Mouse (Mus musculus): ENCODE results near the gene Tmem232. TPM values are rescaled to one million over a fixed set of nuclear protein-coding genes. Genes with fewer than 3 reads are reported as not detected.

Tmem232 gene
- polyA plus RNA-seq, 1 experiment = not detected

- Histone ChIP-seq H3K4me1 (ENCODE audit: control insufficient read depth, insufficient read depth, insufficient read length, low read length) (no peaks in the 10 kb centered on the region), H3K27ac (ENCODE audit: insufficient read depth, low read depth, low read length) (no peak overlapping the region; the same call in 1 of the 2 replicates), H3K4me3 (ENCODE audit: low read depth, low read length) (no peak overlapping the region), H3K27me3 (ENCODE audit: control insufficient read depth, insufficient read depth, low read length) (no peaks in the 10 kb centered on the region), H3K36me3 (ENCODE audit: control insufficient read depth, insufficient read depth, low read length) (no peaks in the 10 kb centered on the region)
- TF ChIP-seq CTCF (IDR thresholded peaks at IDR 0.05; ENCODE audit: extremely low read depth, insufficient read length, insufficient replicate concordance, low read depth, low read length) = no peak
- no peak for TF ChIP-seq POLR2A (IDR thresholded peaks at IDR 0.05; ENCODE audit: low read depth, low read length)
- WGBS = 65% methylated on average over 4 of the region's 4 CpGs
Observed at GRCm38 (mm10) chr17:65340016-65340415, 200.6 kb downstream of the Tmem232 start.

GRCm38 (mm10) chr17:65330759-65331158, 209.8 kb downstream of the Tmem232 start:
- Histone ChIP-seq H3K27me3 (ENCODE audit: control insufficient read depth, insufficient read depth, low read length) (no peaks in the 10 kb centered on the region), H3K4me3 (ENCODE audit: low read depth, low read length) (no peak overlapping the region), H3K27ac (ENCODE audit: insufficient read depth, low read depth, low read length) (no peak overlapping the region), H3K36me3 (ENCODE audit: control insufficient read depth, insufficient read depth, low read length) (no peaks in the 10 kb centered on the region), H3K4me1 (ENCODE audit: control insufficient read depth, insufficient read depth, insufficient read length, low read length) (no peaks in the 10 kb centered on the region)
- WGBS = 86% methylated on average over 8 of the region's 8 CpGs
- TF ChIP-seq POLR2A (IDR thresholded peaks at IDR 0.05; ENCODE audit: low read depth, low read length) (no peak), CTCF (IDR thresholded peaks at IDR 0.05; ENCODE audit: extremely low read depth, insufficient read length, insufficient replicate concordance, low read depth, low read length) (no peak)

DNA sequence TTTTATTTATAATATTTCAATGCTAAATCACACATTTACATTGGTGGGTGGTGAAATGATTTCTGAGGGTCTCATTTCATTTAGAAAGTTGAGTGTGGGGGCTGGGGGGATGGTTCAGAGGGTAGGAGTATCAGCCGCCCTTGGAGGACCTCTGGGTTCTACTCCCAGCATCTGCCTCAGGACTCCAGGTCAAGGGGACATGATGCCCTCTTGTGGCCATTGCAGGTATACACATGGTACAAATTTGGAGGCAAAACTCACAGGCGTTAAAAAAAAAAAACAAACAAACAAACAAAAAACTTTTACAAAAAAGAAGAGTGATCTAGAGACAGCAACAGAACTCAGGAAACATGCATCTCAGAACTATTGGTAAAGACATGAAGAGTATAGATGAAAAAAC, 215.3 kb downstream of the Tmem232 start:
- 18% methylated on average over 2 of the region's 2 CpGs for WGBS
- TF ChIP-seq POLR2A (IDR thresholded peaks at IDR 0.05; ENCODE audit: low read depth, low read length) = no peak
- peak; percentile 58; the same call in 1 of the 2 replicates for TF ChIP-seq CTCF (IDR thresholded peaks at IDR 0.05; ENCODE audit: extremely low read depth, insufficient read length, insufficient replicate concordance, low read depth, low read length)
- Histone ChIP-seq H3K4me3 (ENCODE audit: low read depth, low read length) (no peak overlapping the region), H3K27me3 (ENCODE audit: control insufficient read depth, insufficient read depth, low read length) (no peaks in the 10 kb centered on the region), H3K4me1 (ENCODE audit: control insufficient read depth, insufficient read depth, insufficient read length, low read length) (no peaks in the 10 kb centered on the region), H3K27ac (ENCODE audit: insufficient read depth, low read depth, low read length) (no peak overlapping the region), H3K36me3 (ENCODE audit: control insufficient read depth, insufficient read depth, low read length) (no peaks in the 10 kb centered on the region)

DNA sequence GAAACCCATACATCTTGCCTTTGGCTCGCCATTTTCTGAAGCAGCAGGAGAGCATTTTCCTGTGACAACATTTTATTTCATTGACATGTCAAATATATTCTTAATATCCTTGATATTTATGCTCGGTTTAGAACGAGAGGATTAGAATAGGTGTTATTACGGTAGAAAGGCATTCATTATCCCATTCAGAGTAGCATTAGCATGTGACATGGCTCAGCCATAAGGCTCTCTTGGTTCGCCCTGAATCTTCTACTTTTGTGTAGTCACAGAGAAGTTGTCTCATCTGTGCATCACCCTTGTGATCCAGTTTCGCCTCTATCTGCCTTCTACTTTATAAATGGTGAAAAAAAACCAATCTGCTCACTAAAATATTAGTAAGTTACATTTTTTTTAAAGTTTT, 220.0 kb downstream of the Tmem232 start:
- Histone ChIP-seq H3K27me3 (ENCODE audit: control insufficient read depth, insufficient read depth, low read length) (no peaks in the 10 kb centered on the region), H3K4me3 (ENCODE audit: low read depth, low read length) (no peak overlapping the region), H3K4me1 (ENCODE audit: control insufficient read depth, insufficient read depth, insufficient read length, low read length) (no peaks in the 10 kb centered on the region), H3K27ac (ENCODE audit: insufficient read depth, low read depth, low read length) (no peak overlapping the region), H3K36me3 (ENCODE audit: control insufficient read depth, insufficient read depth, low read length) (no peaks in the 10 kb centered on the region)
- TF ChIP-seq CTCF (IDR thresholded peaks at IDR 0.05; ENCODE audit: extremely low read depth, insufficient read length, insufficient replicate concordance, low read depth, low read length) (no peak), POLR2A (IDR thresholded peaks at IDR 0.05; ENCODE audit: low read depth, low read length) (no peak)
- WGBS = 88% methylated on average over 6 of the region's 6 CpGs

GRCm38 (mm10) chr17:65299946-65300345, 240.6 kb downstream of the Tmem232 start:
- H3K36me3 ChIP-seq (ENCODE audit: control insufficient read depth, insufficient read depth, low read length) = no peaks in the 10 kb centered on the region
- no peak overlapping the region for H3K27ac ChIP-seq (ENCODE audit: insufficient read depth, low read depth, low read length)
- H3K4me1 ChIP-seq (ENCODE audit: control insufficient read depth, insufficient read depth, insufficient read length, low read length) = no peaks in the 10 kb centered on the region
- TF ChIP-seq POLR2A (IDR thresholded peaks at IDR 0.05; ENCODE audit: low read depth, low read length) (no peak), CTCF (IDR thresholded peaks at IDR 0.05; ENCODE audit: extremely low read depth, insufficient read length, insufficient replicate concordance, low read depth, low read length) (no peak)
- no peaks in the 10 kb centered on the region for H3K27me3 ChIP-seq (ENCODE audit: control insufficient read depth, insufficient read depth, low read length)
- H3K4me3 ChIP-seq (ENCODE audit: low read depth, low read length) = no peak overlapping the region

DNA sequence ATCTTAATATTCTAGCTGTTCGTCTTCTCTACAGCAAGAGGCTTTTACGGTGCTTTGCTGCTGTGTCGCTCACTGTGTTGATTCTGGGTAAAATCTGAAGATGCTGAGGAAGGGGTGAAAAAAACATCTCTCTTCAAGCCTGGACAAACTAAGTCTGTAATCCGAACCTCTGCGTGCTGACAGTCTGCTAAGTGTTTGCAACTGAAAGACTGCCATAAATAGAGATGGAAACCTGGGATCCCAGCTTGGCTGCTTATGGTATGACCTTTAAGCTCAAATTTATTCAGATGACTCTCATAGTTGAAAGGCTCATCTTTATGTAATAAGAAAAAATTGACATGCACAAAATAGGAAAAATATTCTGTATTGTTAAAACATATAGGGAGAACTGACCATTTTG, 242.8 kb downstream of the Tmem232 start:
- Histone ChIP-seq H3K4me3 (ENCODE audit: low read depth, low read length) (no peak overlapping the region), H3K36me3 (ENCODE audit: control insufficient read depth, insufficient read depth, low read length) (no peaks in the 10 kb centered on the region), H3K27ac (ENCODE audit: insufficient read depth, low read depth, low read length) (no peak overlapping the region), H3K4me1 (ENCODE audit: control insufficient read depth, insufficient read depth, insufficient read length, low read length) (no peaks in the 10 kb centered on the region), H3K27me3 (ENCODE audit: control insufficient read depth, insufficient read depth, low read length) (no peaks in the 10 kb centered on the region)
- WGBS = 88% methylated on average over 5 of the region's 5 CpGs
- TF ChIP-seq POLR2A (IDR thresholded peaks at IDR 0.05; ENCODE audit: low read depth, low read length) (no peak), CTCF (IDR thresholded peaks at IDR 0.05; ENCODE audit: extremely low read depth, insufficient read length, insufficient replicate concordance, low read depth, low read length) (no peak)

- no peak overlapping the region for H3K27ac ChIP-seq (ENCODE audit: insufficient read depth, low read depth, low read length)
- H3K4me3 ChIP-seq (ENCODE audit: low read depth, low read length) = no peak overlapping the region
- H3K4me1 ChIP-seq (ENCODE audit: control insufficient read depth, insufficient read depth, insufficient read length, low read length) = no peaks in the 10 kb centered on the region
- H3K36me3 ChIP-seq (ENCODE audit: control insufficient read depth, insufficient read depth, low read length) = no peaks in the 10 kb centered on the region
- TF ChIP-seq CTCF (IDR thresholded peaks at IDR 0.05; ENCODE audit: extremely low read depth, insufficient read length, insufficient replicate concordance, low read depth, low read length) (no peak), POLR2A (IDR thresholded peaks at IDR 0.05; ENCODE audit: low read depth, low read length) (no peak)
- 49% methylated on average over 2 of the region's 2 CpGs for WGBS
- no peaks in the 10 kb centered on the region for H3K27me3 ChIP-seq (ENCODE audit: control insufficient read depth, insufficient read depth, low read length)
Observed at GRCm38 (mm10) chr17:65252160-65252559, 288.4 kb downstream of the Tmem232 start.

DNA sequence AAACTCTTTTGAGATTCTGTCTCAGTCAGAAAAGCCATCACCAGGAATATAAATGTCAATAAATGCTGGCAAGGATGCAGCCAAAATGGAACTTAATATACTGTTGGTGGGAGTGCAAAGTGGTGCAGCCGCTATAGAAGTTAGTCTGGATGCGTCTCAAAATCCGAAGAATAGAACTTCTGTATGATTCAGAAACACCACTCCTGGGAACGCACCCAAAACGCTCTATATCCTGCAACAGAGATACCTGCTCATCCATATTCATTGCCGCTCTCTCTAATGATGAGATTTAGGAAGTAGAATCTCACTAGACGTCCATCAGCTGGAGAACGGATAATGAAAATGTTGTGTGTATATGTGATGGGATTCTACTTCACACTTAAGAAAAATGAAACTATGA, 290.3 kb downstream of the Tmem232 start:
- no peaks in the 10 kb centered on the region for H3K27me3 ChIP-seq (ENCODE audit: control insufficient read depth, insufficient read depth, low read length)
- TF ChIP-seq POLR2A (IDR thresholded peaks at IDR 0.05; ENCODE audit: low read depth, low read length) = no peak
- no peak for TF ChIP-seq CTCF (IDR thresholded peaks at IDR 0.05; ENCODE audit: extremely low read depth, insufficient read length, insufficient replicate concordance, low read depth, low read length)
- H3K4me3 ChIP-seq (ENCODE audit: low read depth, low read length) = no peak overlapping the region
- H3K36me3 ChIP-seq (ENCODE audit: control insufficient read depth, insufficient read depth, low read length) = no peaks in the 10 kb centered on the region
- H3K27ac ChIP-seq (ENCODE audit: insufficient read depth, low read depth, low read length) = no peak overlapping the region
- 89% methylated on average over 8 of the region's 8 CpGs for WGBS
- no peaks in the 10 kb centered on the region for H3K4me1 ChIP-seq (ENCODE audit: control insufficient read depth, insufficient read depth, insufficient read length, low read length)

Measured in small intestine, adult 2 months (tissue).